Comparison of ENCODE assay signal across 8 mouse cellular contexts in genomic region chr4:119232410-119233255, GRCm38 (mm10). TPM values are rescaled to one million over a fixed set of nuclear protein-coding genes. Genes with fewer than 3 reads are reported as not detected.
DNase-seq lines count a peak whose midpoint lies in the region; ATAC-seq and TF ChIP-seq lines count a peak whose summit lies in the region.

Gene AU022252, minus strand, starts transcription at chr4:119232712.
Gene P3h1, plus strand, starts transcription at chr4:119232915.

- no peaks in the 10 kb centered on the region for H3K27me3 ChIP-seq in megakaryocyte, embryonic 14.5 days (replicated peaks)

- peaks cover 50% of the 10 kb centered on the region for H3K36me3 ChIP-seq in megakaryocyte, embryonic 14.5 days (replicated peaks; ENCODE audit: low read length)

- peak; percentile 74; the same call in 1 of the 2 replicates for TF ChIP-seq POLR2A in cortical plate, adult 2 months (IDR thresholded peaks at IDR 0.05; ENCODE audit: extremely low read depth, insufficient read depth, low read length)

- peak within 1 kb of the TSS; percentile 84 for H3K4me3 ChIP-seq in cortical plate, adult 2 months (ENCODE audit: insufficient read depth, low read length)
- peak within 1 kb of the TSS; percentile 95 for H3K4me3 ChIP-seq in megakaryocyte, embryonic 14.5 days (replicated peaks)

- no peaks in the 10 kb centered on the region for H3K9me3 ChIP-seq in megakaryocyte, embryonic 14.5 days

- no peaks in the 10 kb centered on the region for H3K4me1 ChIP-seq in cortical plate, adult 2 months (ENCODE audit: control insufficient read depth, insufficient read depth, low read length)
- H3K4me1 ChIP-seq in megakaryocyte, embryonic 14.5 days: peaks cover 26% of the 10 kb centered on the region

- ATAC-seq in activated CD4-positive, CD25-positive, alpha-beta regulatory T cell, adult 4 months: peak; percentile 99

- no peak within 1 kb of the TSS for H3K27ac ChIP-seq in cortical plate, adult 2 months (ENCODE audit: insufficient read depth, low read length)

- TF ChIP-seq CTCF in cortical plate, adult 2 months (IDR thresholded peaks at IDR 0.05; ENCODE audit: extremely low read depth, insufficient read depth, low read length): no peak

- DNase-seq in gastrocnemius, adult 8-10 months (ENCODE audit: low spot score in 2 of 2): peak; percentile 97 to 98
- peak; percentile 99 for DNase-seq in hindlimb bud, embryonic 11.5 days (ENCODE audit: extremely low spot score, low read depth, low spot score)
- peak; percentile 98 to 99 for DNase-seq in left cerebral cortex, adult 8-10 months (ENCODE audit: low spot score in 2 of 2)
- peak; percentile 99 for DNase-seq in right cerebral cortex, postnatal 10 days (ENCODE audit: low spot score in 2 of 2)
- peak; percentile 98 for DNase-seq in urinary bladder, postnatal 25 days (ENCODE audit: low spot score)

RNA-seq across cellular contexts. Expression of gene AU022252, which starts in this region (rescaled TPM):
- polyA plus RNA-seq in activated CD4-positive, CD25-positive, alpha-beta regulatory T cell, adult 4 months (2017; shearing (Covaris generic)): 1 to 10 TPM; 8.0 to 9.2 TPM
- 13.0 TPM in 2 replicates for polyA plus RNA-seq in cortical plate, adult 2 months (2012; rRNA removed)
- 10 to 100 TPM; 29.7 to 35.6 (median 31.5) TPM for total RNA-seq in gastrocnemius, adult 8-10 months (2022)
- 10 to 100 TPM; 21.6 to 30.7 (median 28.2) TPM for total RNA-seq in left cerebral cortex, adult 8-10 months (2022)
- 14.7 and 17.1 TPM in 2 replicates for polyA plus RNA-seq in megakaryocyte, embryonic 14.5 days (2012; ENCODE audit: insufficient read depth, low replicate concordance)

RNA-seq across cellular contexts. Expression of gene P3h1, which starts in this region (rescaled TPM):
- 1 to 10 TPM; 1.1 to 1.6 TPM for polyA plus RNA-seq in activated CD4-positive, CD25-positive, alpha-beta regulatory T cell, adult 4 months (2017; shearing (Covaris generic))
- 10.6 and 10.8 TPM in 2 replicates for polyA plus RNA-seq in cortical plate, adult 2 months (2012; rRNA removed)
- total RNA-seq in gastrocnemius, adult 8-10 months (2022): 10 to 100 TPM; 10.6 to 12.0 (median 11.1) TPM
- total RNA-seq in left cerebral cortex, adult 8-10 months (2022): 1 to 10 TPM; 7.0 to 8.9 (median 8.0) TPM
- polyA plus RNA-seq in megakaryocyte, embryonic 14.5 days (2012; ENCODE audit: insufficient read depth, low replicate concordance): 39.1 and 45.5 TPM in 2 replicates
